Mouse (Mus musculus) embryo, embryonic 11 days (tissue): ENCODE measurements at regions not wholly inside any gene's neighbourhood (a gene's known extent, or its start where the extent isn't known, plus 50 kb on each side); places are given as distances from the start of the nearest gene placed in this dataset.
"Not testable (repeated sequence)": the region's sequence is repeated elsewhere in the genome, so short reads cannot be mapped to it uniquely, and the experiment has no call there.

Experiments used
- DNase-seq: peaks from one replicate; pipeline ENCODE4 v3.0.0-alpha.2; 2015

- not testable (repeated sequence) for DNase-seq
Measured at GRCm38 (mm10) chrX:19341231-19342007, 139.7 kb downstream of the Tex13c3 start.

- no peak for DNase-seq
Measured at GRCm38 (mm10) chrX:19313286-19313685, 167.8 kb downstream of the Tex13c3 start.

DNA sequence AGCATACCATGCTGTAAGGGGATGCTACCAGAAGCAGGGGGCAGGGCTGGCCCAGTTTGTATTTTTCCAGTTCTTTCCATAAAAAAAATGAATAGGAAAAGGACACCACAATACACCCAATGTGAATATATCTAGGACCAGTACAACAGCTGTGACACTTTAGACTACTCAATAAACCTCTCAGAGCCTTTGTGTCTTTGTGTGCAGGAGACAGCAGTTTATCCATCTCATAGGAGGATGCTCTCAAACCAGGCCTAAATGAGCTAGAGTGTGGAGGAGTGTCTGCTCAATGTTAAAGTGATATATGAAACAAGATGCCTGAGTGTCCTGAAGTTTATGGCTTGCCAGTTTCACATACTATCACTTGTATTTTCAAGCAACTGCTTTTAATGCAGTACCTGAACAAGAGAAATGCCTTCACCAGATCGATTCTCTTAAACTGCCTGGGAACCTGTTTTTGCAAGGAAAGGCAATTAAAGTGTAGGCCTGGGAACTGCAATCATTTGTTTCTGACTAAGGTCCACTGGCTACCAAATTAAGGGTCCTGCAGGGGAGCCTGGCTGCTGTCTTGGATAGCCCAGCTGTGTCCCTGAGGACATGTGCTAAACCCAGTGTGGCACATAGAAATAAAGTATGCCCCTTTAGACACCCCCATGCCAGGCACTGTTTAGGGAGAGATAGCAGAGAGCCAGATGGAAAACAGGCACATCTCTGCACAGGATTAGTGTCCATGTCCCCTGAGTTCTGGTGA lies 169.1 kb downstream of the Tex13c3 start:
- DNase-seq: no peak

DNA sequence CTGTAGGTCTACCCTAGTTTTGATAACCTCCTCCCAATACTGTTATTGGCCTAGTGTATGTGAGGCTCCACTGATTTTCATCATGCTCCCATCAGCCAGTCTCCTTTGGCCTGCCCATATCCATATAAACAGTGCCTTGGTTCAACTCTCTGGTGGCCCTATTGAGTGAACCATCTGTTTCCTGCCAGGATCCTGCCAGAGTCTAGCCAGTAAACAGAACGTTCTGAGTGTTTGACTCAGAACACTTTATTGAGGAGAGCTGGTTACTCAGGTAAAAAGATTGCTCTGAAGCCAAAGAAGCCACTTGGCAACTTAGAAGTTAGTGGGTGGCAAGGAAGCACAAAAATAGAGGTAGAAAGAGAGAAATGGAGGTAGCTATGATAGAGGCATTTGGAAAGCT lies 169.7 kb downstream of the Tex13c3 start:
- DNase-seq: no peak

DNA sequence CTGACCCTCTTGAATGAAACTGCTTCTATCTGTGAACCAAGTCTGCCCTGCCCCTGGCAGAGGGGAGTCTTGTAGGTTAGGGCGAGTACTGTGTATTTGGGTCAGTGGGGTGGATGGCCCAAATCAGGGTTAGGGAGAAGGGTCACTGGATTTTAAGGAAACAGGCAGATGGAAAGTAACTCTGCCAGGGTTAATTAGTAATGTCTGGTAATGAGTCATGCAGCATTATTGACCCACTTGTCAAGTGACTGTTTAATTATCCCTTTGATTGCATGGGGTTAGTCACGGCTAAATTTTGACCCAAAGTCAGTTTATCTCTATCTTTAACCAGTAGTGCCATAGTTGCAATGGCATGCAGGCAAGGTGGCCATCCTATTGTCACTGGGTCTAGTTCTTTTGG lies 192.9 kb downstream of the Tex13c3 start:
- DNase-seq: no peak

DNA sequence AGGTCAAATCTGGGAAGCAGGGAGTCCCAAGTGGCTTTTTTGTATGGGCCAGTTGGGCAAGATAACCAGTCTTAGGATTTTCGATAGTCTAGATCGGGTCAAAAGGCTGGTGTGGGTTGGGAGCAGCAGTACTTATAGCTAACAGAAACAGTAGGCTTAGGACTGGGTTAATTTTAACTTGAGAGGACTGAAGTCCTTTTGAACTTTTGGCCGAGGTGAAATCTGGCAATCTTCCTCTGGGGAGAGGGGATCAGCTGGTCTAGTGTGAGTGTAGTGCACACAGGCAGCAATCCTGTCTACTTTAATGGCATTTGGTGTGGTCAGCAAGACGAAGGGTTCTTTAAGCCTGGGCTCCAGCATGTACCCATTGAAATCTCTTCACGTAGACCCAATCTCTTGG lies 194.7 kb downstream of the Tex13c3 start:
- DNase-seq: no peak

- peak; percentile 17 for DNase-seq
Measured at GRCm38 (mm10) chrX:19285773-19286172, 195.3 kb downstream of the Tex13c3 start.

DNA sequence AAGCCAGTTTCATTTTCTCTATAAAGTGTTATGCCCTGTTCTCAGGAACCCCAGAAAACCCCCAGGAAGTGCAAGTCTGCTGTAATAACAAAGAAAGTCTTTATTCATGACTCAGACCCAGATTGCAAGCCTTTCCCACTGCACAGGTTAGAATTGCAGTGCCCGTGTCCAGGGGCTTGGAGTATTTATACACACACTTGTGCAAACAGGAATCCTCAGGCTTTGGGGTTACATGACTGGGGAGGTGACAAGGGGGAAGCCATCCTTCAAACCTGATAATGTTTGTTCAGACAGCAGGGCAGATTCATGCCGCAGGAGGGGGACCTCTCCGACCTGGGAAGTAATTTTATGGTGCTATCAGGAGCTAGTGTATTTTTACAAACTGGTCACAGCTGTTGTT lies 198.0 kb downstream of the Tex13c3 start:
- DNase-seq: peak; percentile 23

GRCm38 (mm10) chrX:19264237-19264636 lies 216.9 kb downstream of the Tex13c3 start:
- no peak for DNase-seq

GRCm38 (mm10) chrX:19246777-19247619 lies 234.1 kb downstream of the Tex13c3 start:
- no peak for DNase-seq

DNA sequence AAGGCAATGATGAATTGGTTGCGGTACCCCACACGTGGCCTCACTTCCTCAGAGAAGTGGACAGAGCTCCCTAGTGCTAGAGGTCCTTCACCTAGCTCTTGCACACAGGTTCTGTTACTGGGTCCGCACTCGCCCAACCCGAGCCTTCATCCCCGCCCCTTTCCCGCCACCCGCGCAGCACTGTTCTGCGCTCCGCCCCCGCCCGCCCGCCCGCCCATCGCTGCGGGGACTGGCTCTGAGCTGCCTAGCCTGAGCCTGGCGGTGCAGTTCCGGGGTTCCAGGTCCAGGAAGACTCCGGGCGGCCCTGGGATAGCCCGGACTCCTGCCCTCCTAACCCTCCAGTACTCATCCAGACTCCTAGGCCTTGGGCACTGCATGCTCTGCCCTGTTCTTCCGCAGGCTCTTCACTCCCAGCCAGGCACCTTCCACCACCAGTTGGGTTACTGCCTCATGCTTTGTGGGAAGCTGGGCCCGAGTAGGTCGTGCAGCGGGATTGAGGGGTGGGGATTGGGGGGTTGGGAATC lies 243.3 kb downstream of the Tex13c3 start:
- DNase-seq: peak; percentile 55

DNA sequence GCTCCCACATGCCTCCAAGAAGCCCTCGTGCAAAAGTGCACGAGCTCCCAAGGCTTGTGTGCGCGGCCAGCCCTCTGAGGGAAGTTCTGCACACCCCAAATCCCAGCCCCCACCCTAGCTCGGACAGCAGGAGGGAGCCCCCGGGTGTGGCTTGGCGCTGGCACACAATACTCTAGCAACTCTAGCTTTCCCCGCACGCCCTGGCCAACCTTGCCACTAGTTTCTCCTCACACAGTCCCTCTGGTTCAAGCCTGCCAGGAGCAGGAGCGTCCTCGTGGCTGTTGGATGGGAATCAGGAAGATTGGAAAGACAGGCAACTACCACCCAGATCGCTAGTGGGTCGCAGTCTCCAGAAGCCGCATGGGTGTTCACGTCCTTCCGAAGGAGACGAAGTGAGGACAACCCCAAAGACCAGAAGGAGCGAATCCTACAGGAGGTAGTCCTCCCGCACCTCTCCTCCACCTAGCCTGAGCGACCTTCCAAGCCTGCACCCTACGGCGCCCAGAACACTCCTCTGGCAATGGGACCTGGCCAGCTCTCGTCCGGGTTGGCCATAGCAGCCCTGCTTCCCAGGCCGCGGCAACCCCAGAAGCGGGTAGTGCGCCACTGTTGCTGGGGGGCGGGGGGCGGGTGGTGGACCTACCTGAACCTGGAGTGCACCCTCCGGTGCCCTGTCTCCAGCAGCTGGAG lies 243.9 kb downstream of the Tex13c3 start:
- DNase-seq: peak; percentile 9

DNA sequence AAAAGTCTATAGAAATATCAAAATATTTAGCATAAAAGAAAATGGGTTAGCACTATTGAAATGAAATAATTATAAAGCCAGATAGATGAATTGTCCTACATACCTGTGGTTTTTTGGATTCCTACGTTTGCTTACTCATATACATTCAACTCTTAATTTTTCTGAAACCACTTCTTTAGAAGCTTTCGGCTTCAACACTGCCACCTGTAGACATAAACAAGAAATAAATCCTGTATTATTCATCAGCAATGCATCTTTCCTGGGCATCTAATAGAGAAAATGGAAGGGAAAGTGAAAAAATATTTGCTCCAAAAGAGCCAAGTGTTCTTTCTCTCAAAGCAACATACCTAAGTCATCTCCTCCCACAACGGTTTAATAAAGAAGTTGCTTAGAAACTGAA lies 245.7 kb downstream of the Tex13c3 start:
- DNase-seq: no peak

DNA sequence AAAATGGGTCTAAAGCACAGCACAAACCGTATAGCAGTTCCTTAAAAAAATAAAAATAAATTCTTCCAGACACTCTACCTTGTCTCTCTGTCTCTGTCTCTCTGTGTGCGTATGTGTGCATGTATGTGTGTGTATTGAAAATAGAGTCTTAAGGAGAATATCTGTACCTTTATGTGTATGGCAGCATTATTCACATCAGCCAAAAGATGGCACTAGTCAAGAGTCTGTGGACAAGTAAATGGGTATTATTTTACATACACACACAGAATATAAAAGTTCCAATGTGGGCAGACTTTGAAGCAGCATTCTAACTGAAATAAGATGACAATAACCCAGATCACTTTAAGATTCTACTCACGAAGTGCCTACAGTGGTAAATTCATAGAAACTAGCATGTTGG lies 249.3 kb downstream of the Tex13c3 start:
- no peak for DNase-seq

DNA sequence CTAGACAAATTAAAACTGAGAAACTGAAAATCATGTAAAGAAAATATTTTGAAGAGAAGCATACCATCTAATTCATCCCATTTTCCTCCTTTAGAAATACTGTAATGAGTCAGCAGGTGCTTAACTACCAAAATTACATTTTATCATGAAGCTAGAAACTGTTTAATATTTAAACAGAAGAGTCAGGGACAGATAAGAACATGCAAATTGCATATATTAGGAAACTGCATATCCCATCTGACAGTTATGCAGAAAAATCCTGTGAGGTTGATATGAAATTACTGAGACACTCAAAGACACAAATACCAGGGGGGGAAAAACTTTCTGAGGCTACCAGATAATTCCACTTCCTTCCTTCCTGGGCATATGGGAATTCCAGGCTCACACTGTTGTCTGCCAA lies 257.8 kb downstream of the Tex13c3 start:
- no peak for DNase-seq

DNA sequence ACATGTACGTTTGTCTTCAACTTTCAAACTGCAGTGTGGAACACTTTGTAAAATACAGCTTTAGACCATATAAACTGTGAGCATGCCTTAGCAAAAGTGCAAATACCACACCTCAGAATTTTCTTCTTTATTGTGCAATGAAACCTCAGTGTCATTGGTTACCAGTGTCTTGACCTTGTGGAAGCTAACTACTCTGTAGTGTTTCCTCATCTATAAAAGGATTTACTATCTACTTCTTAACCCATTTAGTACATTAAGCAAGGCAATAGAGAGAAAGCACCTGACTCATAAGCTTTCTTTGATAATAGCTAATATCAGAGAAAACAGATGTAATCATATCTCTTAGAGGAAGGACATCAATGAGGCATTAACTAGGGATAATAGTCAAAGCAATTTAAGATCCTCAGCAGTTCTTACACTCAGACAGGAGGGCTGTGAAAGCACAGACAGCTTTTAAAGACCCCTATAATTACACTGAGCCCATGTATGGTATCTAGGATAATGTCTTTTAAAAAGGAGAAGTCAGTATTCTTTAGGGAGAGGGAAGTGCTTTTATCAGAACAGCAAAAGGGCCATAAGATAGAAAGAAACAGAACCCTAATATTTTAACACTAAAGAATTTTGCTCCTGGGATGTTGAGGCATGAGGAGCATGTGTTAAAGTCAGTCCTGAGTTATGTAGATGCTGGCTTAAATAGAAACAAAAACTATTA lies 260.2 kb downstream of the Tex13c3 start:
- no peak for DNase-seq

DNA sequence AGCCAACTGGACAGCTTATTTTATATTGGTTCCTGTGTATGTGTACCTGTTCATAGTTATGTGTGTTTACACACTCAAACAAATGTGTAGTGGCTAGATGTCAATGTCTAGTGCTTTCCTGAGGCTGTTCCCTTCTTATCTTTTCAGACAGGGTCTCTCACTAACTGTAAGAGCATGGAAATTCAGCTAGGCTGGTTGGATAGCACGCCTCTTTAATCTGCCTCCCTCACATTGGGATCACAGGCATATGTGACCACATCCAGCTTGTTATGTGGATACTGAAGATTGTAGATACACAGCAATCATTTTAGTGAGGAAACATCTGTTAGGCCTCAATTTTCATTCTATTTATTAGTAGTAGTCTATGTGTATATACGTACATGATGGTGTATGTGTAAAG lies 261.4 kb downstream of the Tex13c3 start:
- DNase-seq: no peak

GRCm38 (mm10) chrX:19219301-19219700 lies 261.8 kb downstream of the Tex13c3 start:
- DNase-seq: no peak

DNA sequence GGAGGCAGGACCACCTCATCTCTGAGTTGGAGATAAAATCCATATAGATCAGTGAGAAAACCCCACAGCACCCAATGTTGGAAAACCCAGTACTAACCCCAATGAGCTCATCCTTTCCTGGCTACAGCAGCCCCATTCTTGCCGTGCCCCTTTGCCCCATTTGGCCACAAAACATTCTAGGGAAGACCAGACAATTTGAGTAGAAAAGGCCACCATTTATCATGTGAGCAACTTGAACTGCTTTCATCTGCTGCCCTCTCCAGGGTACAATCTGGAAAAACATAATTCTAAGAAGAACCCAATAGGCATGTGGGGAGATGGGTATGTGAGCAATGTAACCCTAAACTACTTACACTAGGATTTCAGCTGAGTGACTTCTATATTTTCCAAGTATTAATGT lies 274.7 kb downstream of the Tex13c3 start:
- no peak for DNase-seq

DNA sequence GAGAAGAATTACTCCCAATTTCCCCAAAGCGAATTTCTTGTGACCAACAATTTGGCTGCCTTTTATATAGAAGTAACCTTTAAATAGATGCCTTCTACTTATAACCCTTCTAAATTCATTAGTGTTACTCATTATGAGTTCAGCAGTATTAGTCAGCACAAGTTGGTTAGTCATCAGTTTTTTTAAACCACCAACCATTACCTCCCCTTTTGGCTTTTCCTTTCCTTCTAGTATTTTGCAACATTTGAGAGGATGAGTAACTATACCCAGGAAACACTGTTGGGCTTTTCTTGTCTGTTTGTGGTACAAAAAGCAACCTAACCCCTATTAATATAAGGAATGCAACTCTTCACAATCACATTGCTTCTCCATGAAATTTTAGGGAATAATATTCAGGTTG lies 278.6 kb downstream of the Tex13c3 start:
- no peak for DNase-seq

DNA sequence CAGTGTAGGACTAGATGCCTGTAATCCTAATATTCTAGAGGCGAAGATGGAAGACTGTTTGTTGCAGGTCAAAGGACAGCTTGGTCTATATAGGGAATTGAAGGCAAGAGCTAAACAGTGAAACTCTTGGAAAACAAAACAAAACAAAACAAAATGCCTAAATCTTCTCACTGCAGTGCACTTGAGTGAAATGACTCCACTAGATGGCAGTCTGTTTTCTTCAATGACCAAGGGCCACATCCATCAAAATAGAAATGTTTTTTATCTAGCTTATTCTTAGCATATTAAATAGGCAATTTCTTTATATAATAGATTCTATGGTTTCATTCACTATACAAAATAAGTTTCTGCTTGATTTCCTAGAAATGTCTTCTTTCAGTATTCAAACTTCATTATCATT lies 279.7 kb downstream of the Tex13c3 start:
- peak; percentile 1 for DNase-seq

GRCm38 (mm10) chrX:19199531-19199930 lies 281.6 kb downstream of the Tex13c3 start:
- DNase-seq: no peak
